Mouse (Mus musculus) testis, postnatal 10 days (tissue): ENCODE results near the gene Wfikkn2.
A peak's percentile ranks its signal among the peaks of the same experiment; 100 is the strongest.
"Not testable (repeated sequence)": the region's sequence is repeated elsewhere in the genome, so short reads cannot be mapped to it uniquely, and the experiment has no call there.

Source experiments
- DNase-seq: peaks from one replicate; pipeline ENCODE4 v3.0.0; 2021; ENCODE audit warnings: low spot score

Wfikkn2 gene

GRCm38 (mm10) chr11:94245955-94246788 lies at the start of gene Wfikkn2:
Gene Wfikkn2 (minus strand): TSS chr11:94246005.
- DNase-seq, result peak; percentile 54

- no peak for DNase-seq
Measured at GRCm38 (mm10) chr11:94294996-94295845, 49.4 kb upstream of the Wfikkn2 start.

- no peak for DNase-seq
Measured at GRCm38 (mm10) chr11:94290062-94290740, 44.4 kb upstream of the Wfikkn2 start.

- no peak for DNase-seq
Measured at GRCm38 (mm10) chr11:94287105-94287504, 41.3 kb upstream of the Wfikkn2 start.

GRCm38 (mm10) chr11:94285886-94286574 lies 40.2 kb upstream of the Wfikkn2 start:
- no peak for DNase-seq

GRCm38 (mm10) chr11:94283536-94284099 lies 37.8 kb upstream of the Wfikkn2 start:
- no peak for DNase-seq

- DNase-seq, result no peak
Measured at GRCm38 (mm10) chr11:94282291-94282690, 36.5 kb upstream of the Wfikkn2 start.

- no peak for DNase-seq
Measured at GRCm38 (mm10) chr11:94281199-94282181, 35.7 kb upstream of the Wfikkn2 start, which contains the start of gene Gm21885. Gene Gm21885 (plus strand): TSS chr11:94281873.

- peak; percentile 92 for DNase-seq
Measured at GRCm38 (mm10) chr11:94276869-94277337, 31.1 kb upstream of the Wfikkn2 start.

GRCm38 (mm10) chr11:94275686-94276085 lies 29.9 kb upstream of the Wfikkn2 start:
- DNase-seq, result no peak

GRCm38 (mm10) chr11:94275226-94275625 lies 29.4 kb upstream of the Wfikkn2 start:
- DNase-seq, result no peak

GRCm38 (mm10) chr11:94274206-94274867 lies 28.5 kb upstream of the Wfikkn2 start:
- DNase-seq, result no peak

GRCm38 (mm10) chr11:94272960-94273927 lies 27.4 kb upstream of the Wfikkn2 start:
- DNase-seq, result no peak

- DNase-seq, result no peak
Measured at GRCm38 (mm10) chr11:94271015-94271414, 25.2 kb upstream of the Wfikkn2 start.

- no peak for DNase-seq
Measured at GRCm38 (mm10) chr11:94269906-94270305, 24.1 kb upstream of the Wfikkn2 start.

- no peak for DNase-seq
Measured at GRCm38 (mm10) chr11:94268761-94269160, 23.0 kb upstream of the Wfikkn2 start.

- not testable (repeated sequence) for DNase-seq
Measured at GRCm38 (mm10) chr11:94266155-94266554, 20.4 kb upstream of the Wfikkn2 start.

- peak; percentile 84 for DNase-seq
Measured at GRCm38 (mm10) chr11:94265134-94265785, 19.5 kb upstream of the Wfikkn2 start.
